Mouse (Mus musculus) lung, embryonic 14.5 days (tissue): ENCODE data around the gene Homez. TPM values are rescaled to one million over a fixed set of nuclear protein-coding genes. Genes with fewer than 3 reads are reported as not detected.
A peak's percentile ranks its signal among the peaks of the same experiment; 100 is the strongest.

Source experiments
- ATAC-seq: fragments of 200-750 bp; cut with Nextera tagmentation; 2 replicates; pipeline ENCODE4 v1.8.0; 2017; ENCODE audit warnings: mild to moderate bottlenecking, moderate TSS enrichment, moderate library complexity; ENCODE audit not compliant: insufficient read depth
- DNase-seq: peaks from one replicate; pipeline ENCODE4 v3.0.0-alpha.2; 2015
- H3K27ac ChIP-seq: fragments of 300-500 bp; sonication (generic); 2 replicates; pipeline ENCODE4 v1.5.1; 2014; ENCODE audit warnings: low read depth, mild to moderate bottlenecking, moderate library complexity
- H3K27me3 ChIP-seq: fragments of 300-500 bp; sonication (generic); 2 replicates; pipeline ENCODE4 v1.6.1; 2014; ENCODE audit warnings: low read length, control low read depth; ENCODE audit not compliant: insufficient read depth
- H3K36me3 ChIP-seq: fragments of 300-500 bp; sonication (generic); 2 replicates; pipeline ENCODE4 v1.6.1; 2014; ENCODE audit warnings: control low read depth; ENCODE audit not compliant: insufficient read depth
- H3K4me1 ChIP-seq: fragments of 300-500 bp; sonication (generic); 2 replicates; pipeline ENCODE4 v1.6.1; 2014; ENCODE audit warnings: antibody characterized with exemption, control low read depth; ENCODE audit not compliant: insufficient read depth
- H3K4me2 ChIP-seq: fragments of 300-500 bp; sonication (generic); 2 replicates; pipeline ENCODE4 v1.6.1; 2014; ENCODE audit warnings: mild to moderate bottlenecking
- H3K4me3 ChIP-seq: fragments of 300-500 bp; sonication (generic); 2 replicates; pipeline ENCODE4 v1.5.1; 2014; ENCODE audit warnings: low read depth, low read length
- H3K9ac ChIP-seq: fragments of 300-500 bp; sonication (generic); 2 replicates; pipeline ENCODE4 v1.6.1; 2014
- H3K9me3 ChIP-seq: fragments of 300-500 bp; sonication (generic); 2 replicates; pipeline ENCODE4 v1.6.1; 2016; ENCODE audit warnings: low read depth, low read length, control low read depth
- CTCF ChIP-seq: IDR thresholded peaks from 2 replicates; pipeline ENCODE4 v1.5.1; 2016; ENCODE audit warnings: antibody characterized with exemption, low read depth
- WGBS: fragments of 180-500 bp; shearing (Covaris S2); extraction: QIAGEN DNeasy Blood & Tissue Kit; methylation state at CpG from one replicate; pipeline ENCODE4 v1.1.7; 2014; 5-methylcytosine and 5-hydroxymethylcytosine counted together
- polyA plus RNA-seq: library from polyadenylated mRNA; unstranded; fragments of >200 nt; fragmentation: Nextera tagmentation; extraction: Ambion mirVana; gene quantifications from 2 replicates; pipeline ENCODE4 v1.2.1, GENCODE M21; 2014

Homez gene
- polyA plus RNA-seq, 1 experiment from 2014 or later, result 13.2 TPM

- Histone ChIP-seq H3K4me1 (peaks cover 13% of the 10 kb centered on the region; the same call in 1 of the 2 replicates), H3K27ac (peak within 1 kb of the TSS; percentile 97), H3K36me3 (peaks cover 9% of the 10 kb centered on the region; the same call in 1 of the 2 replicates), H3K9ac (peak within 1 kb of the TSS; percentile 81), H3K27me3 (peaks cover 3% of the 10 kb centered on the region; the same call in 1 of the 2 replicates), H3K4me2 (peak within 1 kb of the TSS; percentile 82), H3K4me3 (peak within 1 kb of the TSS; percentile 67), H3K9me3 (no peaks in the 10 kb centered on the region)
- 1% methylated on average over 25 of the region's 27 CpGs for WGBS
- no peak for TF ChIP-seq CTCF
- peak; percentile 92 for ATAC-seq
- peak; percentile 82 for DNase-seq
Measured at GRCm38 (mm10) chr14:54883154-54884021, 12.6 kb upstream of the Homez start, which contains the start of the genes Bcl2l2 and Gm20521. Bcl2l2 (plus strand) TSS chr14:54883377. Gm20521 (plus strand) TSS chr14:54883441.

GRCm38 (mm10) chr14:54877048-54877715 is 6.4 kb upstream of the Homez start, which contains the start of gene Ppp1r3e:
Ppp1r3e (minus strand) TSS chr14:54877550.
- Histone ChIP-seq H3K27ac (peak within 1 kb of the TSS; percentile 55), H3K4me2 (peak within 1 kb of the TSS; percentile 99), H3K9ac (peak within 1 kb of the TSS; percentile 72), H3K4me1 (peaks cover 6% of the 10 kb centered on the region; the same call in 1 of the 2 replicates), H3K9me3 (no peaks in the 10 kb centered on the region), H3K4me3 (peak within 1 kb of the TSS; percentile 71), H3K27me3 (peaks cover 22% of the 10 kb centered on the region), H3K36me3 (no peaks in the 10 kb centered on the region)
- under 1% methylated on average over 52 of the region's 61 CpGs for WGBS
- no peak for TF ChIP-seq CTCF
- DNase-seq (peak; percentile 70), ATAC-seq (peak; percentile 80)

GRCm38 (mm10) chr14:54876539-54877047 is 5.8 kb upstream of the Homez start:
- Histone ChIP-seq H3K4me1 (peaks cover 6% of the 10 kb centered on the region; the same call in 1 of the 2 replicates), H3K4me3 (peak overlapping the region; percentile 71), H3K4me2 (peak overlapping the region; percentile 99), H3K27me3 (peaks cover 22% of the 10 kb centered on the region), H3K9ac (peak overlapping the region; percentile 72), H3K27ac (peak overlapping the region; percentile 55), H3K9me3 (no peaks in the 10 kb centered on the region), H3K36me3 (no peaks in the 10 kb centered on the region)
- DNase-seq (peak; percentile 93), ATAC-seq (peak; percentile 90)
- WGBS, result 1% methylated on average over 63 of the region's 72 CpGs
- TF ChIP-seq CTCF, result no peak

- no peaks in the 10 kb centered on the region for H3K36me3 ChIP-seq
- H3K4me2 ChIP-seq, result peak overlapping the region; percentile 99
- H3K27ac ChIP-seq, result peak overlapping the region; percentile 55; the same call in 1 of the 2 replicates
- under 1% methylated on average over 36 of the region's 36 CpGs for WGBS
- ATAC-seq (peak; percentile 43; the same call in 1 of the 2 replicates), DNase-seq (peak; percentile 52)
- no peak for TF ChIP-seq CTCF
- H3K9ac ChIP-seq, result peak overlapping the region; percentile 72
- H3K9me3 ChIP-seq, result no peaks in the 10 kb centered on the region
- H3K27me3 ChIP-seq, result peaks cover 22% of the 10 kb centered on the region
- peaks cover 6% of the 10 kb centered on the region; the same call in 1 of the 2 replicates for H3K4me1 ChIP-seq
- peak overlapping the region; percentile 71 for H3K4me3 ChIP-seq
Measured at GRCm38 (mm10) chr14:54875844-54876538, 5.2 kb upstream of the Homez start.

GRCm38 (mm10) chr14:54874165-54874564 is 3.4 kb upstream of the Homez start:
- no peaks in the 10 kb centered on the region for H3K9me3 ChIP-seq
- no peak overlapping the region for H3K27ac ChIP-seq
- no peaks in the 10 kb centered on the region for H3K36me3 ChIP-seq
- no peak overlapping the region for H3K4me3 ChIP-seq
- H3K9ac ChIP-seq, result no peak overlapping the region
- H3K4me1 ChIP-seq, result peaks cover 6% of the 10 kb centered on the region; the same call in 1 of the 2 replicates
- DNase-seq (no peak), ATAC-seq (no peak)
- H3K27me3 ChIP-seq, result peaks cover 22% of the 10 kb centered on the region
- TF ChIP-seq CTCF, result no peak
- no peak overlapping the region for H3K4me2 ChIP-seq
- WGBS, result 78% methylated on average over 3 of the region's 3 CpGs

GRCm38 (mm10) chr14:54868026-54868425 is 2.7 kb downstream of the Homez start:
- 87% methylated on average over 4 of the region's 4 CpGs for WGBS
- ATAC-seq, result no peak
- H3K4me1 ChIP-seq, result no peaks in the 10 kb centered on the region
- no peak overlapping the region for H3K4me3 ChIP-seq
- H3K9ac ChIP-seq, result no peak overlapping the region
- H3K9me3 ChIP-seq, result no peaks in the 10 kb centered on the region
- H3K27ac ChIP-seq, result no peak overlapping the region
- H3K36me3 ChIP-seq, result no peaks in the 10 kb centered on the region
- no peak overlapping the region for H3K4me2 ChIP-seq
- no peaks in the 10 kb centered on the region for H3K27me3 ChIP-seq
- DNase-seq, result no peak
- no peak for TF ChIP-seq CTCF
